Mouse (Mus musculus) testis, adult 2 months (tissue): ENCODE results near the gene Psme3.

Experiments used
- CTCF ChIP-seq: fragments of 200-500 bp; IDR thresholded peaks from 2 replicates; pipeline ENCODE4 v1.5.1; 2012; ENCODE audit warnings: low read depth, mild to moderate bottlenecking, inconsistent platforms, low read length, moderate library complexity; ENCODE audit not compliant: control insufficient read depth, insufficient read depth, insufficient replicate concordance
- POLR2A ChIP-seq: fragments of 200-500 bp; IDR thresholded peaks from 2 replicates; pipeline ENCODE4 v1.6.1; 2012; ENCODE audit warnings: low read depth, mild to moderate bottlenecking, inconsistent platforms, low read length, moderate library complexity; ENCODE audit not compliant: control insufficient read depth

- no peak for TF ChIP-seq CTCF
- TF ChIP-seq POLR2A: no peak
Observed at GRCm38 (mm10) chr11:101315082-101315650, 847 bp upstream of the Psme3 start.
